Mouse (Mus musculus) lung, postnatal 10 days (tissue): ENCODE results near the gene Tas2r106.

Experiments
- DNase-seq: peaks from one replicate; pipeline ENCODE4 v3.0.0; 2021

The Tas2r106 gene

DNA sequence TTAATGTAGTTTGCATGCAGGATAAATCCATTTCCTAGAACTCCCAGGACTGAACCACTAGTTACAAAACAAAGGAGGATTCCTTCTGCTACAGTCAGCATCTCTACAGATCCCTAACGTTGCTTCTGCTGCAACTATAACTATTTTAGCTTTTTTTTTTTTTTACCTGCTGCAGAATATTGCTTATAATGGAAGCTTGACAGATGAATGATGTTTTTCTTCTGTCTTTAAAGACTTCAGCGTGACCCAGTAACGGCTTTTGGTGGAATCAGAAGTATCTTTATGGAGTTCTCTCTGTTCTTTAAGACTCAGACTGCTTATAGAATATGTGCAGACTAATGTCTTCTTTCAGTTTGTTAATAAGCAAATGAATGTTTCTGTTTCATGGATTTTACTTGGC, at the start of gene Tas2r106:
Tas2r106 (minus strand) TSS at position 101 of the 400 bp plus-strand sequence.
- no peak for DNase-seq

DNA sequence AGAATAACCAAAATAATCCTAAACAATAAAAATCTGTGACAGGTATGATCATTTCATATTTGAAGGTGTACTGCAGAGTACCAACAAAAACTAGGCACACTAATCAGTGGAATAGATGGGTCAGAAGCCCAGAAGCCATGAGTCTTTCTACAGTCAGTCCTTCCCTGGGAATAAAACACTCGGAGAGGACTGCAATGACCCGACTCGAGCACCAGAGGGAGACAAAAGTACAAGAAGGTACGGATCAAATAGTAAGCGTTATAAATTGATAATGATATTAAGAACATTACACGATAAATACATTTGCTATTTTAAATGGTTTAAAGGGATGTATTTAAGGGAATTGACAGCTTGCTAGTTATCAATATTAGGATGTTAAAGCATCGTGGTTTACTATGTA, 34.1 kb upstream of the Tas2r106 start:
- DNase-seq, result no peak

DNA sequence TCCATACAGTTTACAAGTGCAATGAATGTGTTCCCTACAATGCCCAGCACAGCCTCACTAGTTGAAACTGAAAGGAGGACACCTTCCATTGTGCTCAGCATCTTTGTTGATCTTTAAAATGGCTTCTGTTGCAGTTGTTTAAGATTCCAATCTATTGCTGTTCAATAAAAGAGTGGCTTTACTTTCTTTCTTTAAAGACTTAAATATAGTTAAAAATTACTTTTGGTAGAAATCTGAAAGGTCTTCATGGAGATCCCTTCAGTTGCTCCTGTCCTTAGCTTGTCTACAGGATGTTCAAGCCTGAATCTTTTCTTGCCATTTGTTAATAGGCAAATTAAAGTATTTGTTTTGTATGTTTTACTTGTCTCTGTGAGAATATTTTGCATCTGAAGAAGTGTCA, 11.3 kb upstream of the Tas2r106 start, which contains the start of gene Tas2r114:
Tas2r114 (minus strand) TSS at position 101 of the 400 bp plus-strand sequence.
- no peak for DNase-seq

DNA sequence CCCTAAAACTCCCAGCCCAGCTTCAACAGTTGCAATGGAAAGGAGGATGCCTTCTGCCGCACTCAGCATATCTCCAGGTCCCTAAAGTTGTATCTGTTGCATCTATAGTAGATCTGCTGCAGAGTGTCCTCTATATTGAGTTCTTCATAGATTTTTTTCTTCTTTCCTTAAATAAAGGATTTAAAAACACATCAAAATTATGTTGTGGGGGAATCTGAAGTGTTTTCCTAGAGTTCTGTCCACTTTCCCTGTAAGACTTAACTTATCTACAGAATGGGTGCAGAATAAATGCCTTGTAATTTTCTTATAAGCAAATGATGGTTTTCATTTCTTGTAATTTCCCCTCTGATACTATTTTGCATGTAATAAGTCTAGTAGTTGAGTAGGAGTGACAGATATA, 8.7 kb upstream of the Tas2r106 start, which contains the start of gene Tas2r105:
Tas2r105 (minus strand) TSS at position 101 of the 400 bp plus-strand sequence.
- DNase-seq, result no peak

DNA sequence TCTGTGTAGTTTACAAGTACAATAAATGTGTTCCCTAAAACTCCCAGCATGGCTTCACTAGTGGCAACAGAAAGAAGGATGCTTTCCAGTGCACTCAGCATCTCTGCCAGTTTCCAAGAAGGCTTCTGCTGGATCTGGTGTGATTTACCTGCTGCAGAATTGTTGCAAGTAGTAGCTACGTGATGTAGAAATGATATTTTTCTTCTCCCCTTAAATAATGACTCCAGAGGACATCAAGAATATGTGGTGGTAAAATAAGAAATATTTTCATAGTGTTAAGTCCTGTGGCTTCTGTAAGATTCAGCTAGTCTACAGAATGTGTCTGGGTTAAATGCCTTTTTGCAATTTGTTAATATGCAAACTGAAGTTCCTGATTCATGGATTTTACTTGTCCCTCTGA, 7.0 kb upstream of the Tas2r106 start, which contains the start of gene Tas2r104:
Tas2r104 (minus strand) TSS at position 101 of the 400 bp plus-strand sequence.
- DNase-seq, result no peak

DNA sequence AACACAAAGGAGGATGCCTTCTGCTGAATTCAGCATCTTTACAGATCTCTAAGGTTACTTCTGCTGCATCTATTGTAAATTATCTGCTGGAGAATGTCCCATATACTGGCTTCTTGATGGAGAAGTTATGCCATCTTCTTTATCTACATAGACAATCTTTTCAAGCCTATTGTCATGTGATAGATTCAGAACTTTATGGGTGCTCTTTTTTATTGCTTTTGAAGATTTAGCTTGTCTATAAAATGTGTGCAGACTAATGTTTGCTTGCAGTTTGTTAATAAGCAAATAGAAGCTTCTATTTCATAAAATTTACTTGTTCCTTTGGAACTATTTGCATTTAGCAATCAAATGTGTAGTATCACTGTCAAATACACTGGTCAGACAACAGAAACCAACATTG, 18.6 kb downstream of the Tas2r106 start, which contains the start of gene Tas2r107:
Tas2r107 (minus strand) TSS at position 101 of the 400 bp plus-strand sequence.
- DNase-seq, result no peak

DNA sequence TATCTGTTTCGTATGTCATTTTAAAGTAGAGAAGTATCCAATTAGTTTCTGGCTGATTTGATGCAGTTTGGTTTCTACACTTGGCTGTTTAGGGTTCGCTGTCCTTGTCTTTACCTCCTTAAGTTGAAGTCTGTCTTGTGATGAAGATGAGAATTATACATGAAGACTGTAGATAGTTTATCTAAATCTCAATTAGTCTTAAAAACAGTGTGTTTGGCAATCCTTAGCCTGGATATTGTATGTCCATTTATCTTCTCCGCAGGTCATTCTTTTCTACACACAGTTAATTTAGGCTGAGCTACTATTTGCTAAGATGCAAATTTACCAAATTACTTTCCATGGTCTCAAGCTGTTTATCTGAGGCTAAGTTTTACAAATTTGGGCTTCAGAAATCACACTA, 47.9 kb downstream of the Tas2r106 start, which contains the start of gene Tas2r130:
Tas2r130 (minus strand) TSS at position 101 of the 400 bp plus-strand sequence.
- no peak for DNase-seq
